ENCODE assay signal across 10 mouse cellular contexts in the genomic region with DNA sequence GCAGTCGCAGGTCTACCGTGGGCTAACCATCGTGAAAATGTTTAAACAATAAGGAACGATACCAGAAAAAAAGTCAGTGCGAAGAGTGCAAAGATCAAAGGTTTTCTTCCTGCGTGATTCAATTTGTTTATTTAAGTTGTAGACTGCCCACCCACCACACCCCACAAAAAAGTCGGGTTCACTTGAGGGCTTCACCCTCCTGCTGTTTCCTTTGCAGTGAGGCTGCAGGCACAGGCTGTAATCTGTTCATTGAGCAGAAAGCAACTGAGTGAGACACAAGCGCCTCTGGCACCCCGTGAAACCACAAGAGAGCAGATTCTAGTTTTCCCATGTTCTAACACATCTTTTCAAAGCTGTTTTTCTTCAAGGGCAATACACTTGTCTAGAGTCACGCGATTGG. TPM values are rescaled to one million over a fixed set of nuclear protein-coding genes. Genes with fewer than 3 reads are reported as not detected.
DNase-seq lines count a peak whose midpoint lies in the region; ATAC-seq and TF ChIP-seq lines count a peak whose summit lies in the region.
"Had no signal": no experiment of that assay in that cellular context is flagged by ENCODE, and none has a peak within 500 bp of the region (broad histone marks: within the 10 kb centered on the region; RNA-seq: fewer than 3 reads in every experiment).

No protein-coding gene starts in this region.

- peak; percentile 42 for DNase-seq in stomach, postnatal 0 days (ENCODE audit: low spot score)
- no peak for DNase-seq in layer of hippocampus, postnatal 10 days (ENCODE audit: low spot score in 2 of 2)
- no peak for DNase-seq in layer of hippocampus, postnatal 14 days (ENCODE audit: low spot score in 2 of 2)
- DNase-seq: cerebellum, adult 11 months; kidney, adult 8-10 months; lung, embryonic 14.5 days had no signal

- TF ChIP-seq EP300 in stomach, postnatal 0 days (optimal IDR thresholded peaks at IDR 0.05) = no peak

- H3K4me2 ChIP-seq in kidney, embryonic 15.5 days = 0 out of 2 replicates have a peak overlapping the region, but pooled peaks have one; percentile 7
- H3K4me2 ChIP-seq in kidney, embryonic 14.5 days (replicated peaks; ENCODE audit: low read depth, low read length) = no peak overlapping the region
- peak overlapping the region; percentile 2; the same call in 1 of the 2 replicates for H3K4me2 ChIP-seq in liver, embryonic 16.5 days (ENCODE audit: low read depth, low read length)
- no peak overlapping the region for H3K4me2 ChIP-seq in stomach, postnatal 0 days (replicated peaks; ENCODE audit: low read depth)
- H3K4me2 ChIP-seq: lung, embryonic 14.5 days had no signal

- no peak for TF ChIP-seq CTCF in stomach, postnatal 0 days (IDR thresholded peaks at IDR 0.05; ENCODE audit: low read depth)

- no peak overlapping the region for H3K4me3 ChIP-seq in kidney, embryonic 15.5 days (replicated peaks)
- H3K4me3 ChIP-seq in kidney, embryonic 14.5 days (ENCODE audit: low read length) = no peak overlapping the region
- H3K4me3 ChIP-seq in liver, embryonic 16.5 days (ENCODE audit: low read depth, low read length) = no peak overlapping the region
- H3K4me3 ChIP-seq in stomach, postnatal 0 days (ENCODE audit: low read depth, low read length) = no peak overlapping the region

- H3K9ac ChIP-seq in kidney, embryonic 15.5 days = no peak overlapping the region
- H3K9ac ChIP-seq in kidney, embryonic 14.5 days (ENCODE audit: low read depth, low read length) = no peak overlapping the region
- no peak overlapping the region for H3K9ac ChIP-seq in liver, embryonic 16.5 days (ENCODE audit: low read depth, low read length)
- H3K9ac ChIP-seq in stomach, postnatal 0 days (ENCODE audit: low read length) = no peak overlapping the region
- H3K9ac ChIP-seq: lung, embryonic 14.5 days had no signal

- H3K27ac ChIP-seq in kidney, embryonic 15.5 days = no peak overlapping the region
- H3K27ac ChIP-seq in kidney, embryonic 14.5 days (ENCODE audit: low read depth, low read length) = no peak overlapping the region
- no peak overlapping the region for H3K27ac ChIP-seq in liver, embryonic 16.5 days (ENCODE audit: low read length)
- H3K27ac ChIP-seq in stomach, postnatal 0 days (replicated peaks) = 0 out of 2 replicates have a peak overlapping the region, but pooled peaks have one; percentile 24

- no peaks in the 10 kb centered on the region for H3K36me3 ChIP-seq in kidney, embryonic 15.5 days
- no peaks in the 10 kb centered on the region for H3K36me3 ChIP-seq in kidney, embryonic 14.5 days (ENCODE audit: control insufficient read depth, insufficient read depth, low read length)
- no peaks in the 10 kb centered on the region for H3K36me3 ChIP-seq in liver, embryonic 16.5 days (ENCODE audit: control insufficient read depth, insufficient read depth)
- no peaks in the 10 kb centered on the region for H3K36me3 ChIP-seq in stomach, postnatal 0 days (ENCODE audit: control insufficient read depth, insufficient read depth, low read length)

- WGBS in kidney, embryonic 15.5 days = 12% methylated on average over 11 of the region's 11 CpGs
- WGBS in kidney, embryonic 14.5 days = 11% methylated on average over 11 of the region's 11 CpGs
- 29% methylated on average over 11 of the region's 11 CpGs for WGBS in liver, embryonic 16.5 days (ENCODE audit: insufficient replicate concordance)
- WGBS in stomach, postnatal 0 days = 20% methylated on average over 11 of the region's 11 CpGs

- no peaks in the 10 kb centered on the region for H3K9me3 ChIP-seq in kidney, embryonic 15.5 days (replicated peaks)
- no peaks in the 10 kb centered on the region for H3K9me3 ChIP-seq in kidney, embryonic 14.5 days (ENCODE audit: control insufficient read depth, low read length)
- H3K9me3 ChIP-seq in liver, embryonic 16.5 days (replicated peaks; ENCODE audit: control insufficient read depth, low read length) = no peaks in the 10 kb centered on the region
- H3K9me3 ChIP-seq in stomach, postnatal 0 days (ENCODE audit: control insufficient read depth, low read length) = no peaks in the 10 kb centered on the region

- peaks cover 52% of the 10 kb centered on the region for H3K4me1 ChIP-seq in kidney, embryonic 15.5 days
- H3K4me1 ChIP-seq in kidney, embryonic 14.5 days (ENCODE audit: control insufficient read depth, insufficient read depth, low read length) = peaks cover 33% of the 10 kb centered on the region
- H3K4me1 ChIP-seq in liver, embryonic 16.5 days (ENCODE audit: control insufficient read depth, low read depth, low read length) = peaks cover 2% of the 10 kb centered on the region
- H3K4me1 ChIP-seq in stomach, postnatal 0 days (replicated peaks; ENCODE audit: control insufficient read depth, insufficient read depth) = peaks cover 8% of the 10 kb centered on the region; the same call in 1 of the 2 replicates

- H3K27me3 ChIP-seq in kidney, embryonic 15.5 days = no peaks in the 10 kb centered on the region
- H3K27me3 ChIP-seq in kidney, embryonic 14.5 days (ENCODE audit: control insufficient read depth, insufficient read depth, low read length) = no peaks in the 10 kb centered on the region
- no peaks in the 10 kb centered on the region for H3K27me3 ChIP-seq in liver, embryonic 16.5 days (ENCODE audit: control insufficient read depth, insufficient read depth, low read depth, low read length)
- H3K27me3 ChIP-seq in stomach, postnatal 0 days (ENCODE audit: control insufficient read depth, insufficient read depth, low read length) = no peaks in the 10 kb centered on the region

- ATAC-seq in kidney, embryonic 15.5 days (replicated peaks; ENCODE audit: low FRiP score) = no peak
- ATAC-seq in kidney, embryonic 14.5 days (ENCODE audit: low FRiP score, low TSS enrichment) = no peak
- peak; percentile 57 for ATAC-seq in activated CD4-positive, CD25-positive, alpha-beta regulatory T cell, adult 4 months
- no peak for ATAC-seq in liver, embryonic 16.5 days (ENCODE audit: low read depth)
- 0 out of 2 replicates have a peak, but pooled peaks have one; percentile 31 for ATAC-seq in stomach, postnatal 0 days (ENCODE audit: low FRiP score, low TSS enrichment)

RNA-seq across cellular contexts. Expression of a gene that starts 29.6 kb away (rescaled TPM):
- polyA plus RNA-seq in kidney, embryonic 15.5 days (2015; fragmentation: Nextera tagmentation; extraction: Ambion mirVana) = 36.0 and 39.9 TPM in 2 replicates
- polyA plus RNA-seq in kidney, embryonic 14.5 days (2014; fragmentation: Nextera tagmentation; extraction: Ambion mirVana) = 35.2 and 46.4 TPM in 2 replicates
- polyA plus RNA-seq in activated CD4-positive, CD25-positive, alpha-beta regulatory T cell, adult 4 months (2017; shearing (Covaris generic)) = 10 to 100 TPM in 1 of 2 experiments, 1 to 10 TPM in 1; 8.8 to 17.4 TPM
- 5.9 and 6.8 TPM in 2 replicates for polyA plus RNA-seq in liver, embryonic 16.5 days (2015; fragmentation: Nextera tagmentation; extraction: Ambion mirVana)
- 26.2 and 26.4 TPM in 2 replicates for polyA plus RNA-seq in stomach, postnatal 0 days (2015; fragmentation: Nextera tagmentation; extraction: Ambion mirVana)
- 10 to 100 TPM; 65.5 to 70.8 TPM for total RNA-seq in layer of hippocampus, postnatal 10 days (2021)
- 10 to 100 TPM; 61.3 to 61.5 TPM for total RNA-seq in layer of hippocampus, postnatal 14 days (2021)

Comparison
In these comparisons a context has a peak if more than half of its experiments do, and no peak if none do; other contexts are left out.
1. H3K4me2 ChIP-seq: peak in kidney, embryonic 15.5 days (single experiment) and liver, embryonic 16.5 days (single experiment); none in kidney, embryonic 14.5 days (single experiment) and stomach, postnatal 0 days (single experiment).
2. ATAC-seq: peak in activated CD4-positive, CD25-positive, alpha-beta regulatory T cell, adult 4 months (single experiment) and stomach, postnatal 0 days (single experiment); none in kidney, embryonic 15.5 days (single experiment), kidney, embryonic 14.5 days (single experiment) and liver, embryonic 16.5 days (single experiment).